Mouse (Mus musculus) embryonic fibroblast, embryonic 13.5 days (primary cell): ENCODE data around the gene Ngdn.

ENCODE experiments used
- CTCF ChIP-seq: IDR thresholded peaks from 2 replicates; pipeline ENCODE4 v1.5.1; 2011; ENCODE audit warnings: mild to moderate bottlenecking, control low read depth, low read length, moderate library complexity, borderline replicate concordance; ENCODE audit not compliant: insufficient read depth
- POLR2A ChIP-seq: IDR thresholded peaks from 2 replicates; pipeline ENCODE4 v1.6.1; 2011; ENCODE audit warnings: low read depth, mild to moderate bottlenecking, control low read depth, low read length, moderate library complexity

GRCm38 (mm10) chr14:54996793-54997192 lies 18.5 kb upstream of the Ngdn start:
- TF ChIP-seq CTCF (no peak), POLR2A (no peak)
